Mouse (Mus musculus) limb, embryonic 11.5 days (tissue): ENCODE measurements around the gene Ppp4r2. TPM values are rescaled to one million over a fixed set of nuclear protein-coding genes. Genes with fewer than 3 reads are reported as not detected.

Source experiments
- ATAC-seq: fragments of 200-750 bp; cut with Nextera tagmentation; 2 replicates; pipeline ENCODE4 v1.8.0; 2017; ENCODE audit warnings: low read depth; ENCODE audit not compliant: insufficient number of reproducible peaks, low FRiP score, low TSS enrichment
- DNase-seq: peaks from one replicate; pipeline ENCODE4 v3.0.0-alpha.2; 2015; ENCODE audit warnings: low spot score
- H3K27ac ChIP-seq: fragments of 300-500 bp; sonication (generic); replicated peaks from 2 replicates; pipeline ENCODE4 v1.5.1; 2014; ENCODE audit warnings: low read depth, mild to moderate bottlenecking, low read length
- H3K27me3 ChIP-seq: fragments of 300-500 bp; sonication (generic); 2 replicates; pipeline ENCODE4 v1.6.1; 2014; ENCODE audit warnings: mild to moderate bottlenecking, low read length, mixed read lengths; ENCODE audit not compliant: control insufficient read depth, insufficient read depth
- H3K36me3 ChIP-seq: fragments of 300-500 bp; sonication (generic); 2 replicates; pipeline ENCODE4 v1.6.1; 2014; ENCODE audit warnings: mild to moderate bottlenecking, low read length, moderate library complexity, mixed read lengths; ENCODE audit not compliant: control insufficient read depth, insufficient read depth
- H3K4me1 ChIP-seq: fragments of 300-500 bp; sonication (generic); 2 replicates; pipeline ENCODE4 v1.6.1; 2014; ENCODE audit warnings: low read length, mixed read lengths; ENCODE audit not compliant: control insufficient read depth, insufficient read depth
- H3K4me2 ChIP-seq: fragments of 300-500 bp; sonication (generic); 2 replicates; pipeline ENCODE4 v1.6.1; 2014; ENCODE audit warnings: low read depth, mild to moderate bottlenecking, moderate library complexity; ENCODE audit not compliant: severe bottlenecking
- H3K4me3 ChIP-seq: fragments of 300-500 bp; sonication (generic); 2 replicates; pipeline ENCODE4 v1.5.1; 2014; ENCODE audit warnings: low read depth, low read length
- H3K9ac ChIP-seq: fragments of 300-500 bp; sonication (generic); 2 replicates; pipeline ENCODE4 v1.6.1; 2014; ENCODE audit warnings: mild to moderate bottlenecking, low read length
- H3K9me3 ChIP-seq: fragments of 300-500 bp; sonication (generic); 2 replicates; pipeline ENCODE4 v1.6.1; 2016; ENCODE audit warnings: low read length; ENCODE audit not compliant: control insufficient read depth
- WGBS: fragments of 180-500 bp; shearing (Covaris S2); extraction: QIAGEN DNeasy Blood & Tissue Kit; methylation state at CpG from one replicate; pipeline ENCODE4 v1.1.7; 2014; 5-methylcytosine and 5-hydroxymethylcytosine counted together
- polyA plus RNA-seq: library from polyadenylated mRNA; unstranded; fragments of >200 nt; fragmentation: Nextera tagmentation; extraction: Ambion mirVana; gene quantifications from 2 replicates; pipeline ENCODE4 v1.2.1, GENCODE M21; 2014

Gene Ppp4r2
- polyA plus RNA-seq: 38.0 and 41.6 TPM in 2 replicates

GRCm38 (mm10) chr6:100833355-100833754 lies at the start of gene Ppp4r2:
Gene Ppp4r2, plus strand, starts transcription at chr6:100833622.
- peak within 1 kb of the TSS; percentile 38 for H3K4me2 ChIP-seq
- ATAC-seq (peak; percentile 92), DNase-seq (peak; percentile 94)
- H3K27ac ChIP-seq: peak within 1 kb of the TSS; percentile 87
- WGBS: under 1% methylated on average over 40 of the region's 50 CpGs
- H3K9me3 ChIP-seq: no peaks in the 10 kb centered on the region
- H3K4me3 ChIP-seq: peak within 1 kb of the TSS; percentile 82
- H3K36me3 ChIP-seq: peaks cover 17% of the 10 kb centered on the region
- no peaks in the 10 kb centered on the region for H3K27me3 ChIP-seq
- peaks cover 2% of the 10 kb centered on the region; the same call in 1 of the 2 replicates for H3K4me1 ChIP-seq
- H3K9ac ChIP-seq: peak within 1 kb of the TSS; percentile 90

GRCm38 (mm10) chr6:100787726-100788125 lies 45.7 kb upstream of the Ppp4r2 start:
- Histone ChIP-seq H3K4me2 (no peak overlapping the region), H3K4me3 (no peak overlapping the region), H3K9me3 (no peaks in the 10 kb centered on the region), H3K4me1 (no peaks in the 10 kb centered on the region), H3K27ac (no peak overlapping the region), H3K36me3 (no peaks in the 10 kb centered on the region), H3K9ac (no peak overlapping the region), H3K27me3 (no peaks in the 10 kb centered on the region)
- DNase-seq (no peak), ATAC-seq (no peak)
- WGBS: 91% methylated on average over 1 of the region's 1 CpGs

GRCm38 (mm10) chr6:100789161-100789560 lies 44.3 kb upstream of the Ppp4r2 start:
- Histone ChIP-seq H3K4me2 (no peak overlapping the region), H3K27me3 (no peaks in the 10 kb centered on the region), H3K4me1 (no peaks in the 10 kb centered on the region), H3K9me3 (no peaks in the 10 kb centered on the region), H3K4me3 (no peak overlapping the region), H3K27ac (no peak overlapping the region), H3K36me3 (no peaks in the 10 kb centered on the region), H3K9ac (no peak overlapping the region)
- DNase-seq (no peak), ATAC-seq (no peak)
- WGBS: 88% methylated on average over 1 of the region's 1 CpGs

GRCm38 (mm10) chr6:100792055-100792659 lies 41.3 kb upstream of the Ppp4r2 start:
- H3K9me3 ChIP-seq: no peaks in the 10 kb centered on the region
- H3K36me3 ChIP-seq: no peaks in the 10 kb centered on the region
- WGBS: 60% methylated on average over 3 of the region's 3 CpGs

GRCm38 (mm10) chr6:100792973-100793769 lies 40.3 kb upstream of the Ppp4r2 start:
- H3K27ac ChIP-seq: no peak overlapping the region
- 88% methylated on average over 14 of the region's 14 CpGs for WGBS
- H3K4me2 ChIP-seq: no peak overlapping the region
- no peak overlapping the region for H3K4me3 ChIP-seq
- H3K9me3 ChIP-seq: no peaks in the 10 kb centered on the region
- no peaks in the 10 kb centered on the region for H3K27me3 ChIP-seq
- H3K4me1 ChIP-seq: no peaks in the 10 kb centered on the region
- ATAC-seq: no peak
- no peaks in the 10 kb centered on the region for H3K36me3 ChIP-seq
- no peak for DNase-seq
- H3K9ac ChIP-seq: no peak overlapping the region

More at GRCm38 (mm10) chr6:100792055-100792659, 41.3 kb upstream of the Ppp4r2 start:
- ATAC-seq: no peak
- Histone ChIP-seq H3K4me1 (no peaks in the 10 kb centered on the region), H3K4me2 (no peak overlapping the region), H3K27ac (no peak overlapping the region), H3K9ac (no peak overlapping the region), H3K27me3 (no peaks in the 10 kb centered on the region), H3K4me3 (no peak overlapping the region)
- DNase-seq: no peak

- no peaks in the 10 kb centered on the region for H3K9me3 ChIP-seq
- no peak for DNase-seq
- H3K36me3 ChIP-seq: no peaks in the 10 kb centered on the region
- no peak overlapping the region for H3K4me2 ChIP-seq
- no peak overlapping the region for H3K4me3 ChIP-seq
- H3K4me1 ChIP-seq: no peaks in the 10 kb centered on the region
- ATAC-seq: no peak
- H3K27ac ChIP-seq: no peak overlapping the region
- no peaks in the 10 kb centered on the region for H3K27me3 ChIP-seq
- H3K9ac ChIP-seq: no peak overlapping the region
- WGBS: 42% methylated on average over 6 of the region's 6 CpGs
These were observed 37.6 kb upstream of the Ppp4r2 start for GRCm38 (mm10) chr6:100795797-100796196.

- Histone ChIP-seq H3K4me1 (no peaks in the 10 kb centered on the region), H3K9me3 (no peaks in the 10 kb centered on the region), H3K4me2 (no peak overlapping the region), H3K27ac (no peak overlapping the region), H3K9ac (no peak overlapping the region), H3K27me3 (no peaks in the 10 kb centered on the region), H3K4me3 (no peak overlapping the region), H3K36me3 (no peaks in the 10 kb centered on the region)
- 91% methylated on average over 6 of the region's 6 CpGs for WGBS
- ATAC-seq (no peak), DNase-seq (no peak)
These were observed 34.1 kb upstream of the Ppp4r2 start for GRCm38 (mm10) chr6:100799290-100799689.

- Histone ChIP-seq H3K27ac (no peak overlapping the region), H3K4me2 (no peak overlapping the region), H3K9ac (no peak overlapping the region), H3K4me3 (no peak overlapping the region), H3K36me3 (no peaks in the 10 kb centered on the region), H3K27me3 (no peaks in the 10 kb centered on the region), H3K4me1 (no peaks in the 10 kb centered on the region), H3K9me3 (no peaks in the 10 kb centered on the region)
- WGBS: 91% methylated on average over 4 of the region's 4 CpGs
- no peak for DNase-seq
- no peak for ATAC-seq
These were observed 33.7 kb upstream of the Ppp4r2 start for GRCm38 (mm10) chr6:100799766-100800165.
